Mouse (Mus musculus) thymus, postnatal 0 days (tissue): ENCODE results near the gene Uncx. TPM values are rescaled to one million over a fixed set of nuclear protein-coding genes. Genes with fewer than 3 reads are reported as not detected.

Source experiments
- polyA plus RNA-seq: library from polyadenylated mRNA; unstranded; fragments of >200 nt; fragmentation: Nextera tagmentation; extraction: Ambion mirVana; gene quantifications from 2 replicates; pipeline ENCODE4 v1.2.1, GENCODE M21; 2015

Uncx gene
- polyA plus RNA-seq, 1 experiment from 2014 or later: 0.17 TPM

Other genes starting within 250 kb of the Uncx start
- 3.1 TPM in 2 replicates for gene Adap1, start 217.9 kb upstream of the Uncx start, polyA plus RNA-seq
- 110 and 112 TPM in 2 replicates for gene Cox19, start 192.1 kb upstream of the Uncx start, polyA plus RNA-seq
- not detected in 2 replicates for gene Cyp2w1, start 190.9 kb upstream of the Uncx start, polyA plus RNA-seq
- gene Gpr146, start 165.8 kb upstream of the Uncx start, polyA plus RNA-seq: 5.5 and 7.4 TPM in 2 replicates
- gene C130050O18Rik, start 138.2 kb upstream of the Uncx start, polyA plus RNA-seq: 0.54 and 0.79 TPM in 2 replicates
- gene Gper1, start 120.3 kb upstream of the Uncx start, polyA plus RNA-seq: 5.2 and 6.1 TPM in 2 replicates
- 19.6 and 19.9 TPM in 2 replicates for gene 3110082I17Rik, start 83.0 kb upstream of the Uncx start, polyA plus RNA-seq
- 4.7 and 4.8 TPM in 2 replicates for gene Zfand2a, start 58.9 kb upstream of the Uncx start, polyA plus RNA-seq
- gene Micall2, start 192.8 kb downstream of the Uncx start, polyA plus RNA-seq: 3.7 and 4.7 TPM in 2 replicates
- gene Ints1, start 232.2 kb downstream of the Uncx start, polyA plus RNA-seq: 26.8 and 28.9 TPM in 2 replicates
- 39.4 and 40.8 TPM in 2 replicates for gene Mafk, start 248.0 kb downstream of the Uncx start, polyA plus RNA-seq